Mouse (Mus musculus) lung, postnatal 0 days (tissue): ENCODE data around the gene Cabcoco1.

Source experiments
- CTCF ChIP-seq: IDR thresholded peaks from 2 replicates; pipeline ENCODE4 v1.5.1; 2016; ENCODE audit warnings: antibody characterized with exemption, mild to moderate bottlenecking
- EP300 ChIP-seq: IDR thresholded peaks from 2 replicates; pipeline ENCODE4 v1.6.1; 2016; ENCODE audit warnings: antibody characterized with exemption, mild to moderate bottlenecking, control low read depth

DNA sequence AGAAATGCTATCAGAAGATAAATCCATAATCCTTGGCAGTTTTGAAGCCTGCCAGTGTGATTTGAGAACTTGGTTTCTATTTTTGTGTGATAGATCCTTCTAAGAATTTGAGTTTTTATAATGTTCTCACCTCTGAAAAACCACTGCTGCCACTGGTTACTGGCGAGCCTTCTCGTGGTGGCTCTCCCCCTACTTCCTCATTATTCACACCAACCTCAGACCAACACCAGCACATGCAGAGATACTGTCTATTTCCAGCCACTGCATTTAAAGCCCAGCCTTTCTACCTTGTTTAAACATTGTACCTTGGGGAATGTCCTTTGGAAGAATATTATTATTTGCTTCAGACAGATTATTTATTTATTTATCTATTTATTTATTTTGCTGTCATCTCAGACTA, 121.8 kb downstream of the Cabcoco1 start:
- TF ChIP-seq CTCF (no peak), EP300 (no peak)
